30 mouse cellular contexts compared by ENCODE assay signal in the genomic region with DNA sequence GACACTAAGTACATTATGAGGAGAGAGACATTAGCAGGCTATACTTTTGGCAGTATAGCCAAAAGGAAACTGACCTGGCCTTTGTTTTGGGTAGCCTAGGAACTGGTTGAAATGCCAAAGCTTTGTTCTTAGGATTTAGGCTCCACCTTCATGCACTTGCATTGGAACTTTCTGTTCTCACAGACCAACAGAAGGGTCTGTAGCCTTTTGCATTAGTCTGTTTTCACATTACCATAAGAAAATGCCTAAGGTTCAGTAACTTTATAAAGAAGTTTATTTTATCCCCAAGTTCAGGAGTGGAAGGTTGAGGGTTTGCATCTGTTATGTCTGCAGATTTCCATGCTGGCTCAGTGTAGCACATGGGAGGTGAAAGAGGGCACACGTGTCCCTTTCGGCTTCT.
"Had no signal": no experiment of that assay in that cellular context is flagged by ENCODE, and none has a peak within 500 bp of the region (broad histone marks: within the 10 kb centered on the region; RNA-seq: fewer than 3 reads in every experiment).

No protein-coding gene starts in this region.

- H3K4me2 ChIP-seq: limb, embryonic 12.5 days; limb, embryonic 13.5 days; limb, embryonic 15.5 days; liver, embryonic 11.5 days; liver, embryonic 12.5 days; liver, embryonic 13.5 days; liver, embryonic 15.5 days; lung, embryonic 14.5 days; lung, embryonic 15.5 days; midbrain, embryonic 12.5 days; midbrain, embryonic 13.5 days; midbrain, embryonic 15.5 days; neural tube, embryonic 12.5 days; neural tube, embryonic 13.5 days had no signal

- H3K27me3 ChIP-seq: limb, embryonic 12.5 days; limb, embryonic 13.5 days; limb, embryonic 15.5 days; liver, embryonic 12.5 days; liver, embryonic 13.5 days; liver, embryonic 15.5 days; lung, embryonic 15.5 days; midbrain, embryonic 12.5 days; midbrain, embryonic 13.5 days; midbrain, embryonic 15.5 days; neural tube, embryonic 12.5 days; neural tube, embryonic 13.5 days had no signal

- ATAC-seq: liver, embryonic 12.5 days; liver, postnatal 0 days; lung, postnatal 0 days; midbrain, embryonic 13.5 days; midbrain, embryonic 15.5 days had no signal

- DNase-seq: left cerebral cortex, postnatal 4 days; liver; liver, embryonic 13.5 days; liver, postnatal 0 days; lung, adult 18-20 months; lung, adult 2 months; lung, postnatal 10 days; lung, postnatal 4 days; midbrain, embryonic 14.5 days had no signal

- H3K36me3 ChIP-seq: limb, embryonic 10.5 days; limb, embryonic 12.5 days; limb, embryonic 13.5 days; limb, embryonic 15.5 days; liver, embryonic 12.5 days; liver, embryonic 13.5 days; liver, embryonic 15.5 days; lung, embryonic 15.5 days; midbrain, embryonic 10.5 days; midbrain, embryonic 12.5 days; midbrain, embryonic 13.5 days; midbrain, embryonic 15.5 days; neural tube, embryonic 12.5 days; neural tube, embryonic 13.5 days had no signal

- H3K4me3 ChIP-seq: left cerebral cortex, adult 2 months; limb, embryonic 10.5 days; limb, embryonic 12.5 days; limb, embryonic 13.5 days; limb, embryonic 15.5 days; liver, embryonic 12.5 days; liver, embryonic 13.5 days; liver, embryonic 15.5 days; lung, embryonic 15.5 days; megakaryocyte, embryonic 14.5 days; midbrain, embryonic 10.5 days; midbrain, embryonic 12.5 days; midbrain, embryonic 13.5 days; midbrain, embryonic 15.5 days; myocyte; neural tube, embryonic 12.5 days; neural tube, embryonic 13.5 days had no signal

- H3K27ac ChIP-seq: left cerebral cortex, adult 2 months; limb, embryonic 10.5 days; limb, embryonic 12.5 days; limb, embryonic 13.5 days; limb, embryonic 15.5 days; liver, embryonic 12.5 days; liver, embryonic 13.5 days; liver, embryonic 14.5 days; liver, embryonic 15.5 days; lung, embryonic 15.5 days; macrophage; midbrain, embryonic 10.5 days; midbrain, embryonic 12.5 days; midbrain, embryonic 13.5 days; midbrain, embryonic 15.5 days; neural tube, embryonic 12.5 days; neural tube, embryonic 13.5 days had no signal

- H3K9ac ChIP-seq: limb, embryonic 12.5 days; limb, embryonic 13.5 days; limb, embryonic 15.5 days; liver, embryonic 12.5 days; liver, embryonic 13.5 days; liver, embryonic 14.5 days; liver, embryonic 15.5 days; liver, postnatal 0 days; lung, embryonic 14.5 days; lung, embryonic 15.5 days; midbrain, embryonic 12.5 days; midbrain, embryonic 13.5 days; midbrain, embryonic 15.5 days; neural tube, embryonic 12.5 days; neural tube, embryonic 13.5 days had no signal

- H3K9me3 ChIP-seq: limb, embryonic 10.5 days; limb, embryonic 12.5 days; limb, embryonic 13.5 days; limb, embryonic 15.5 days; liver, embryonic 12.5 days; liver, embryonic 13.5 days; liver, embryonic 15.5 days; lung, embryonic 15.5 days; megakaryocyte, embryonic 14.5 days; midbrain, embryonic 10.5 days; midbrain, embryonic 12.5 days; midbrain, embryonic 13.5 days; midbrain, embryonic 15.5 days; neural tube, embryonic 12.5 days; neural tube, embryonic 13.5 days had no signal

- H3K4me1 ChIP-seq: limb, embryonic 12.5 days; liver, embryonic 12.5 days; liver, embryonic 13.5 days; liver, embryonic 15.5 days; midbrain, embryonic 12.5 days; neural tube, embryonic 12.5 days had no signal
